Mouse (Mus musculus): Measurements from ENCODE around the gene Dach1.

Dach1 gene

GRCm38 (mm10) chr14:97847641-97848040, 321.9 kb downstream of the Dach1 start:
- no peak for DNase-seq (ENCODE audit: low spot score in 2 of 2)

GRCm38 (mm10) chr14:97839275-97839674, 330.3 kb downstream of the Dach1 start:
- no peak for DNase-seq (ENCODE audit: low spot score in 2 of 2)

- no peak for DNase-seq (ENCODE audit: low spot score in 2 of 2)
These were observed 339.7 kb downstream of the Dach1 start for GRCm38 (mm10) chr14:97829865-97830264.

GRCm38 (mm10) chr14:97814555-97815175, 354.9 kb downstream of the Dach1 start:
- no peak for DNase-seq (ENCODE audit: low spot score in 2 of 2)

- DNase-seq (ENCODE audit: low spot score in 2 of 2): no peak
These were observed 356.0 kb downstream of the Dach1 start for GRCm38 (mm10) chr14:97813557-97813956.

GRCm38 (mm10) chr14:97795385-97795952, 374.1 kb downstream of the Dach1 start:
- DNase-seq (ENCODE audit: low spot score in 2 of 2): no peak

GRCm38 (mm10) chr14:97774135-97774767, 395.3 kb downstream of the Dach1 start:
- no peak for DNase-seq (ENCODE audit: low spot score in 2 of 2)

GRCm38 (mm10) chr14:97754400-97754799, 415.2 kb downstream of the Dach1 start:
- no peak for DNase-seq (ENCODE audit: low spot score in 2 of 2)

- no peak for DNase-seq (ENCODE audit: low spot score in 2 of 2)
These were observed 415.6 kb downstream of the Dach1 start for GRCm38 (mm10) chr14:97753973-97754372.

GRCm38 (mm10) chr14:97743252-97743651, 426.3 kb downstream of the Dach1 start:
- no peak for DNase-seq (ENCODE audit: low spot score in 2 of 2)

- no peak for DNase-seq (ENCODE audit: low spot score in 2 of 2)
These were observed 426.8 kb downstream of the Dach1 start for GRCm38 (mm10) chr14:97742785-97743184.

All from natural killer cell, adult 2 months (primary cell).